Mouse (Mus musculus) lung, postnatal 0 days (tissue): ENCODE measurements at regions not wholly inside any gene's neighbourhood (a gene's known extent, or its start where the extent isn't known, plus 50 kb on each side); places are given as distances from the start of the nearest gene placed in this dataset.

ENCODE experiments used
- ATAC-seq: fragments of 200-750 bp; cut with Nextera tagmentation; 2 replicates; pipeline ENCODE4 v1.8.0; 2017; ENCODE audit warnings: moderate library complexity
- DNase-seq: peaks from one replicate; pipeline ENCODE4 v3.0.0-alpha.2; 2016; ENCODE audit warnings: low spot score
- H3K27ac ChIP-seq: fragments of 300-500 bp; sonication (generic); 2 replicates; pipeline ENCODE4 v1.5.1; 2014; ENCODE audit warnings: antibody characterized with exemption, mild to moderate bottlenecking, low read length, mixed read lengths
- H3K27me3 ChIP-seq: fragments of 300-500 bp; sonication (generic); replicated peaks from 2 replicates; pipeline ENCODE4 v1.6.1; 2014; ENCODE audit warnings: low read length, mixed read lengths; ENCODE audit not compliant: insufficient read depth
- H3K36me3 ChIP-seq: fragments of 300-500 bp; sonication (generic); 2 replicates; pipeline ENCODE4 v1.6.1; 2014; ENCODE audit warnings: low read length, mixed read lengths; ENCODE audit not compliant: insufficient read depth
- H3K4me1 ChIP-seq: fragments of 300-500 bp; sonication (generic); 2 replicates; pipeline ENCODE4 v1.6.1; 2014; ENCODE audit warnings: antibody characterized with exemption, low read depth, low read length, mixed read lengths; ENCODE audit not compliant: insufficient read depth
- H3K4me2 ChIP-seq: fragments of 300-500 bp; sonication (generic); replicated peaks from 2 replicates; pipeline ENCODE4 v1.6.1; 2014; ENCODE audit warnings: low read depth, mild to moderate bottlenecking, low read length, moderate library complexity, mixed read lengths
- H3K4me3 ChIP-seq: fragments of 300-500 bp; sonication (generic); 2 replicates; pipeline ENCODE4 v1.5.1; 2014; ENCODE audit warnings: low read depth, low read length
- H3K9ac ChIP-seq: fragments of 300-500 bp; sonication (generic); replicated peaks from 2 replicates; pipeline ENCODE4 v1.6.1; 2014; ENCODE audit warnings: low read depth, mild to moderate bottlenecking
- H3K9me3 ChIP-seq: fragments of 300-500 bp; sonication (generic); 2 replicates; pipeline ENCODE4 v1.6.1; 2016; ENCODE audit warnings: low read length, mixed read lengths
- CTCF ChIP-seq: IDR thresholded peaks from 2 replicates; pipeline ENCODE4 v1.5.1; 2016; ENCODE audit warnings: antibody characterized with exemption, mild to moderate bottlenecking
- EP300 ChIP-seq: IDR thresholded peaks from 2 replicates; pipeline ENCODE4 v1.6.1; 2016; ENCODE audit warnings: antibody characterized with exemption, mild to moderate bottlenecking, control low read depth
- WGBS: fragments of 180-500 bp; shearing (Covaris S2); extraction: QIAGEN DNeasy Blood & Tissue Kit; methylation state at CpG from one replicate; pipeline ENCODE4 v1.1.7; 2014; 5-methylcytosine and 5-hydroxymethylcytosine counted together

GRCm38 (mm10) chr2:161349110-161349509 lies 240.2 kb upstream of the Chd6 start:
- no peaks in the 10 kb centered on the region for H3K36me3 ChIP-seq
- WGBS: 39% methylated on average over 4 of the region's 4 CpGs
- no peak overlapping the region for H3K4me3 ChIP-seq
- TF ChIP-seq CTCF (no peak), EP300 (no peak)
- H3K9ac ChIP-seq: no peak overlapping the region
- no peak for DNase-seq
- no peak overlapping the region for H3K4me2 ChIP-seq
- H3K27ac ChIP-seq: no peak overlapping the region
- no peak for ATAC-seq
- H3K27me3 ChIP-seq: no peaks in the 10 kb centered on the region
- H3K4me1 ChIP-seq: no peaks in the 10 kb centered on the region
- no peaks in the 10 kb centered on the region for H3K9me3 ChIP-seq

GRCm38 (mm10) chr2:161344018-161344417 lies 235.1 kb upstream of the Chd6 start:
- Histone ChIP-seq H3K36me3 (no peaks in the 10 kb centered on the region), H3K4me3 (no peak overlapping the region), H3K4me2 (no peak overlapping the region), H3K9me3 (no peaks in the 10 kb centered on the region), H3K9ac (no peak overlapping the region), H3K4me1 (no peaks in the 10 kb centered on the region), H3K27me3 (no peaks in the 10 kb centered on the region), H3K27ac (no peak overlapping the region)
- TF ChIP-seq EP300: no peak
- no peak for TF ChIP-seq CTCF
- WGBS: 64% methylated on average over 2 of the region's 2 CpGs
- DNase-seq (no peak), ATAC-seq (no peak)

DNA sequence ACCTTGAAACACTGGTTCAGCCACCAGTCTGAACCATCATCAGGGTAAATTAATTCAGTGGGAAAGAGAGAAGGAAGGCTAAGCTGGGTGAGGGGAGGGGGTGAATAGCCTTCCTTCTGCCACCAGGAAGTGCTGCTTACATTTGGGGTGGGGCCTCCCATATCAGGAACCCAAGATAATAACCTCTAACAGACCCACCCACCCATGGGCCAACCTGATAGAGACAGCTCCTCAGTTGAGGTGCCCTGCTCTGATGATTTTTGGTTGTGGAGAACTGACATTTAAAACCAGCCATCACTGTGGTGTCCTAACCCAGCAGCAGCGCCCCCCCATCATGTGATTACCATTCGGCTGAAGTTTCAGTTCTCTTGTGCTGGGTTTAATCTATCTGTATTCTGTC lies 233.8 kb upstream of the Chd6 start:
- Histone ChIP-seq H3K27ac (no peak overlapping the region), H3K27me3 (no peaks in the 10 kb centered on the region), H3K4me2 (no peak overlapping the region), H3K36me3 (no peaks in the 10 kb centered on the region), H3K9me3 (no peaks in the 10 kb centered on the region), H3K4me1 (no peaks in the 10 kb centered on the region), H3K4me3 (no peak overlapping the region), H3K9ac (no peak overlapping the region)
- ATAC-seq: no peak
- 92% methylated on average over 2 of the region's 2 CpGs for WGBS
- TF ChIP-seq CTCF: no peak
- TF ChIP-seq EP300: no peak
- DNase-seq: no peak

GRCm38 (mm10) chr2:161341368-161341891 lies 232.6 kb upstream of the Chd6 start:
- H3K4me3 ChIP-seq: peak overlapping the region; percentile 8; the same call in 1 of the 2 replicates

DNA sequence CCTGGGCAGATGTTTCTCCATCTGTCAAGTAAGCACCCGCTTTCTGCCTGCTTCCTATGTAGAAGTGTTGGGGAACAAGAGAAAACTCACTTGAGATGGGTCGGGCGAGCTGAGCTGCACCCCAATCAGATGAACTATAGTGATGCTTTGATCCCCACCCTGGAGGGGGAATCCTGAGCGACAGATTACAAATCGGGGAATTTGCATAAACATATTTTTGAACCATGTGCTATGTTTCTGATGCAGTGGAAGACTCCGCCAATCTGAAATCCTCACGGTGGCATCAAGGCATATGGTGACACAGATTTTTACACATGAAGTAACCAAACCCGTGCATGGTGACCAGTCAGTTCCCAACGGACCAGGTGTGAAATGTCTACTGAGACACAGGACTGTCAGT lies 231.4 kb upstream of the Chd6 start:
- no peaks in the 10 kb centered on the region for H3K36me3 ChIP-seq
- no peak for ATAC-seq
- no peak for DNase-seq
- no peak overlapping the region for H3K27ac ChIP-seq
- H3K27me3 ChIP-seq: no peaks in the 10 kb centered on the region
- TF ChIP-seq CTCF (no peak), EP300 (no peak)
- no peak overlapping the region for H3K4me2 ChIP-seq
- H3K4me1 ChIP-seq: no peaks in the 10 kb centered on the region
- 76% methylated on average over 9 of the region's 9 CpGs for WGBS
- no peak overlapping the region for H3K4me3 ChIP-seq
- no peaks in the 10 kb centered on the region for H3K9me3 ChIP-seq
- no peak overlapping the region for H3K9ac ChIP-seq

More at GRCm38 (mm10) chr2:161341368-161341891, 232.6 kb upstream of the Chd6 start:
- H3K27ac ChIP-seq: no peak overlapping the region
- TF ChIP-seq CTCF (no peak), EP300 (no peak)
- DNase-seq (peak; percentile 80), ATAC-seq (peak; percentile 88)
- no peaks in the 10 kb centered on the region for H3K9me3 ChIP-seq
- H3K4me2 ChIP-seq: peak overlapping the region; percentile 17; the same call in 1 of the 2 replicates
- no peaks in the 10 kb centered on the region for H3K36me3 ChIP-seq
- no peaks in the 10 kb centered on the region for H3K27me3 ChIP-seq
- no peaks in the 10 kb centered on the region for H3K4me1 ChIP-seq
- 3% methylated on average over 11 of the region's 11 CpGs for WGBS
- H3K9ac ChIP-seq: no peak overlapping the region

DNA sequence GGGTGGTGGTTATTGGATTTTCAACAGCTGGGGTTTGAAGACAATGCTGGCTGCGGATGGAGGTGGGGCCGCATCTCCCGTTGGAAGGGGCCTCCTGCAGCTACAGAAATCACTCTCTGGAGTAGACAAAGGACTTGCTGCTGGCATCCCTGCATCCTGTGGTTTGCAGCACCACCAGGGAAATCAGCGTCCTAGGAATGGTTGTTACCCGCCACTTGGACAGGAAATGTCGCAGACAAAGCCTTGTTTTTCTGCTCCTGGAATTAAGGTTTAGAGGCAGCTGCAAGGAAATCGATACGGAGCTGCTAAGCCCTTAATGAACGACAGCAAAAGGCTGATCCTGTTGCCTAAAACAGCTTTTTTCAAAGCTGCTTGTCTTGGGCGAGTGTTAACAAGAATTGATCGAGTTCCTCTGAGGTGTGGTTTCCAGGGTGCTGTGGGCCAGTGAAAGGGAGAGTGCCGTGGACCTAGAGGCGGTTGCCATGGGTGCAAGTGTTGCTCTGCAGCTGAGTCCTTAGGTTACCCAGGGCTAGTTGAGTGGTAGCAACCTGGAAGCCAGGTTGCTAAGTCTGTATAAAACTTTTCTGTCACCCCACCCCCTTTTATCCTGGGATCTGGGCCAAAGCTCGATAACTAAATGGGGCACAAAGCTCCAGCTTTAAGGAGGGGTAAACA lies 230.6 kb upstream of the Chd6 start:
- H3K36me3 ChIP-seq: no peaks in the 10 kb centered on the region
- no peak for DNase-seq
- 19% methylated on average over 14 of the region's 14 CpGs for WGBS
- ATAC-seq: no peak
- H3K4me3 ChIP-seq: no peak overlapping the region
- H3K4me2 ChIP-seq: no peak overlapping the region
- no peaks in the 10 kb centered on the region for H3K27me3 ChIP-seq
- H3K9me3 ChIP-seq: no peaks in the 10 kb centered on the region
- H3K27ac ChIP-seq: no peak overlapping the region
- H3K9ac ChIP-seq: no peak overlapping the region
- no peaks in the 10 kb centered on the region for H3K4me1 ChIP-seq
- no peak for TF ChIP-seq CTCF
